Comparison of ENCODE assay signal across 12 mouse cellular contexts in the genomic region with DNA sequence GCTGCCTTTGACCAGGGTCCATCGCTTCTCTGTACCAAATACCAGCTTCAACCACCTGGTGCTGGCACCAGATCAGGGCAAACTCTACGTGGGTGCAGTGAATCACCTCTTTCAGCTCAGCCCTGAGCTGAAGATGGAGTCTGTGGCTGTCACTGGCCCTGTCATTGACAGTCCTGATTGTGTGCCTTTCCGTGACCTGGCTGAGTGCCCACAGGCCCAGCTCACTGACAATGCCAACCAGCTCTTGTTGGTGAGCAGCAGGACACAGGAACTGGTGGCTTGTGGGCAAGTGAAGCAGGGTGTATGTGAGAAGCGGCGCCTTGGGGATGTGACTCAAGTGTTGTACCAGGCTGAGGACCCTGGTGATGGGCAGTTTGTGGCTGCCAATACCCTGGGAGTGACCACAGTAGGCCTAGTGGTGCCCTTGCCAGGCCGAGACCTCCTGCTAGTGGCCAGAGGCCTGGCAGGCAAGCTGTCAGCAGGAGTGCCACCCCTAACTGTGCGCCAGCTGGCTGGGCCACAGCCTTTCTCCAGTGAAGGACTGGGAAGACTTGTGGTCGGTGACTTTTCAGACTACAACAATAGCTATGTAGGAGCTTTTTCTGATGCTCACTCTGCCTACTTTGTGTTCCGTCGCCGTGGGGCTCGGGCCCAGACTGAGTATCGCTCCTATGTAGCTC. TPM values are rescaled to one million over a fixed set of nuclear protein-coding genes. Genes with fewer than 3 reads are reported as not detected.
DNase-seq lines count a peak whose midpoint lies in the region; TF ChIP-seq lines count a peak whose summit lies in the region.
"Had no signal": no experiment of that assay in that cellular context is flagged by ENCODE, and none has a peak within 500 bp of the region (broad histone marks: within the 10 kb centered on the region; RNA-seq: fewer than 3 reads in every experiment).

No protein-coding gene starts in this region.

- 81% methylated on average over 13 of the region's 13 CpGs for WGBS in lung, adult 2 months

- no peaks in the 10 kb centered on the region for H3K4me1 ChIP-seq in lung, adult 2 months (ENCODE audit: control insufficient read depth, insufficient read depth, low read length)
- H3K4me1 ChIP-seq: embryonic facial prominence, embryonic 10.5 days; limb, embryonic 10.5 days had no signal

- no peak for TF ChIP-seq CTCF in lung, adult 2 months (IDR thresholded peaks at IDR 0.05; ENCODE audit: insufficient read depth, low read length)

- peak; percentile 31 for DNase-seq in heart, postnatal 4 days
- no peak for DNase-seq in heart, adult 9 months (ENCODE audit: low spot score in 2 of 2)
- peak; percentile 16 for DNase-seq in urinary bladder, adult 2 months (ENCODE audit: low spot score)
- DNase-seq in urinary bladder, postnatal 25 days (ENCODE audit: low spot score), result no peak
- peak; percentile 76 for DNase-seq in cerebellum, adult 9-11 months
- DNase-seq in telencephalon, adult 2 months (ENCODE audit: low read depth, low spot score), result peak; percentile 27
- no peak for DNase-seq in spleen, postnatal 14 days (ENCODE audit: low spot score in 2 of 2)
- no peak for DNase-seq in lung, adult 2 months
- DNase-seq: kidney, adult 11 months had no signal

- H3K4me3 ChIP-seq in lung, adult 2 months (replicated peaks; ENCODE audit: extremely low read depth, low read depth, low read length), result no peak overlapping the region
- H3K4me3 ChIP-seq: embryonic facial prominence, embryonic 10.5 days; limb, embryonic 10.5 days had no signal

- no peak for TF ChIP-seq POLR2A in lung, adult 2 months (IDR thresholded peaks at IDR 0.05; ENCODE audit: borderline replicate concordance, extremely low read depth, low read depth, low read length)

RNA-seq across cellular contexts. Expression of a gene that starts 1.9 kb away (rescaled TPM):
- total RNA-seq in heart, postnatal 4 days (2021), result under 1 TPM; 0.54 to 0.67 TPM
- polyA plus RNA-seq in urinary bladder, adult 2 months (2012; rRNA removed), result 0.99 TPM in 2 replicates
- 1.3 and 1.4 TPM in 2 replicates for polyA plus RNA-seq in lung, adult 2 months (2012; rRNA removed)
- total RNA-seq: hematopoietic stem cell, adult 5-6 weeks had no signal
- polyA plus RNA-seq: limb, embryonic 10.5 days had no signal

RNA-seq across cellular contexts. Expression of a gene that starts 15.5 kb away (rescaled TPM):
- total RNA-seq in heart, postnatal 4 days (2021), result 10 to 100 TPM; 49.2 to 50.9 TPM
- polyA plus RNA-seq in urinary bladder, adult 2 months (2012; rRNA removed), result 7.3 and 9.4 TPM in 2 replicates
- polyA plus RNA-seq in lung, adult 2 months (2012; rRNA removed), result 7.1 and 13.1 TPM in 2 replicates
- total RNA-seq: hematopoietic stem cell, adult 5-6 weeks had no signal

RNA-seq across cellular contexts. Expression of a gene that starts 27.9 kb away (rescaled TPM):
- 100 to 1,000 TPM; 401 to 448 TPM for total RNA-seq in heart, postnatal 4 days (2021)
- polyA plus RNA-seq in urinary bladder, adult 2 months (2012; rRNA removed), result 285 and 332 TPM in 2 replicates
- polyA plus RNA-seq in lung, adult 2 months (2012; rRNA removed), result 144 and 247 TPM in 2 replicates

RNA-seq across cellular contexts. Expression of a gene that starts 28.1 kb away (rescaled TPM):
- total RNA-seq in heart, postnatal 4 days (2021), result 100 to 1,000 TPM; 107 to 109 TPM
- 189 and 254 TPM in 2 replicates for polyA plus RNA-seq in urinary bladder, adult 2 months (2012; rRNA removed)
- polyA plus RNA-seq in lung, adult 2 months (2012; rRNA removed), result 153 and 171 TPM in 2 replicates

RNA-seq across cellular contexts. Expression of a gene that starts 42.4 kb away (rescaled TPM):
- total RNA-seq in heart, postnatal 4 days (2021), result 10 to 100 TPM; 20.4 to 20.7 TPM
- polyA plus RNA-seq in urinary bladder, adult 2 months (2012; rRNA removed), result 20.2 and 27.2 TPM in 2 replicates
- 49.9 and 53.6 TPM in 2 replicates for polyA plus RNA-seq in lung, adult 2 months (2012; rRNA removed)

Comparison
In these comparisons a context has a peak if more than half of its experiments do, and no peak if none do; other contexts are left out.
1. DNase-seq: peak in heart, postnatal 4 days (single experiment), urinary bladder, adult 2 months (single experiment), cerebellum, adult 9-11 months (single experiment) and telencephalon, adult 2 months (single experiment); none in heart, adult 9 months (0 of 2), urinary bladder, postnatal 25 days (single experiment), spleen, postnatal 14 days (0 of 2) and lung, adult 2 months (single experiment).